Mouse (Mus musculus): ENCODE data around the gene Supt7l.
"Not testable (repeated sequence)": the region's sequence is repeated elsewhere in the genome, so short reads cannot be mapped to it uniquely, and the experiment has no call there.

- TF ChIP-seq POLR2A (IDR thresholded peaks at IDR 0.05; ENCODE audit: borderline replicate concordance, low read depth, low read length); CTCF (IDR thresholded peaks at IDR 0.05; ENCODE audit: low read depth, low read length): not testable (repeated sequence)
These were observed at the start of gene Supt7l for GRCm38 (mm10) chr5:31527707-31528106.

All from bone marrow macrophage, adult 2 months (primary cell).